Mouse (Mus musculus): ENCODE measurements around the gene Rpl24.

Rpl24 gene

DNA sequence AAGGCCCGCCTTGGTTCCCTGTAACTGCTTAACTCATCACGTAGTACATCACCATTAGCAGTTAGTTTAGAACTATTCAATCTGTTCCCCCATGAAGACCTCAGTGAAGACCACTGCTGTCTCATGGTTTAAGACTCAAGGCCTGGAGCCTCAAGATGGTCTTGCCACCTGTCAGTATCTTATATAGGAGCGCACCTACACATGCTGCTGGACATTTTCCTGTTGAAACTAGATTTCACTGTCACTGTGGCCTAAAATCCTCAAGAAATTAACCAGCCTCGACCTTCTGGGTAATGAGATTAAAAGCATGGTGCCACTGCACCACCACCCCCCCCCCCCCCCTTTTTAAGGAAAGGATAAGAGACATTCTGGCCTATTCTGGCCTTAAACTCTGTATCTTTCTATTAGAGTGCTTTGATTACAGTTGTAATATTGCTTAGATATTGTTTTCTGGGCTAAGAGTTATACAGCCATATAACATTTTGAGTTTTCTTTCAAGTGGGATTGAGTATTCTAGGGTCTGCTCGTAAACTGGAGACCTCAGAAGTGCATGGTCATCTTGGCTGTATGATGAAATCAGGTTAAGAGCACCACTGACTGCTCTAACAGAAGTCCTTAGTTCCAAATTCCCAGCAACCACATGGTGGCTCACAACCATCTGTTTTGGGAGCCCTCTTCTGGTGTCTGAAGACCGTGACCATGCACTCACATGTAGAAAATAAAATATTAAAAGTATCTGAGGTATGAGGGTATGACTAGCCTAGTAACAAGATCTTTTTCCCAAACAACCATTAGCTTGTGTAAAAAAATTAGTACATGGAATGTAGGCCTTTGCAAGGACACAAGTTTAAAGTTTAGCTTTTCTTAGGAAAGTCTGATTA, 5.9 kb downstream of the Rpl24 start:
- no peak for DNase-seq (ENCODE audit: low read depth, low spot score)

DNA sequence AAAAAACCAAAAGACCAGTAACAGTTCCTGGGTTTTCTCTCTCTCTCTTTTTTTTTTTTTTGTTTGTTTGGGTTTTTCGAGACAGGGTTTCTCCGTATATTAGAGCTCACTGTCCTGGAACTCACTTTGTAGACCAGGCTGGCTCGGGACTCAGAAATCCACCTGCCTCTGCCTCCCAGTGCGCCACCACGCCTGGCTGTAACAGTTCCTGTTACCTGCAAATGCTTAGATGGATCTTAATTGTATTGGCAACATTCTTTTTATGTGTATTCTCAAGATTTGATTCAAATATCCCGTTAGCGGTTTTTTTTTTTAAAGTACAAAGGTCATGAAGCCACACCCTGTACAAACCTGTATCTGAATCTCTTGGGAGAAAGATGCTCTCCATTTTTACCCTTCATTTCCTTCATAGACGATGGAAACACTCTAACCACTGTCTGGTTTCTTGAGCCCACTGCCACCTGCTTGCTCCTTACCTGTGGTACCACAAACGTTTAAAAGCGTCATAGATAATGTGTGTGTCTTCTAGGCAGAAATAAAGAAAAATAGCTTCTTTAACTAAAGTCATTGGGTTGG, 6.6 kb downstream of the Rpl24 start:
- DNase-seq (ENCODE audit: low read depth, low spot score): no peak

DNA sequence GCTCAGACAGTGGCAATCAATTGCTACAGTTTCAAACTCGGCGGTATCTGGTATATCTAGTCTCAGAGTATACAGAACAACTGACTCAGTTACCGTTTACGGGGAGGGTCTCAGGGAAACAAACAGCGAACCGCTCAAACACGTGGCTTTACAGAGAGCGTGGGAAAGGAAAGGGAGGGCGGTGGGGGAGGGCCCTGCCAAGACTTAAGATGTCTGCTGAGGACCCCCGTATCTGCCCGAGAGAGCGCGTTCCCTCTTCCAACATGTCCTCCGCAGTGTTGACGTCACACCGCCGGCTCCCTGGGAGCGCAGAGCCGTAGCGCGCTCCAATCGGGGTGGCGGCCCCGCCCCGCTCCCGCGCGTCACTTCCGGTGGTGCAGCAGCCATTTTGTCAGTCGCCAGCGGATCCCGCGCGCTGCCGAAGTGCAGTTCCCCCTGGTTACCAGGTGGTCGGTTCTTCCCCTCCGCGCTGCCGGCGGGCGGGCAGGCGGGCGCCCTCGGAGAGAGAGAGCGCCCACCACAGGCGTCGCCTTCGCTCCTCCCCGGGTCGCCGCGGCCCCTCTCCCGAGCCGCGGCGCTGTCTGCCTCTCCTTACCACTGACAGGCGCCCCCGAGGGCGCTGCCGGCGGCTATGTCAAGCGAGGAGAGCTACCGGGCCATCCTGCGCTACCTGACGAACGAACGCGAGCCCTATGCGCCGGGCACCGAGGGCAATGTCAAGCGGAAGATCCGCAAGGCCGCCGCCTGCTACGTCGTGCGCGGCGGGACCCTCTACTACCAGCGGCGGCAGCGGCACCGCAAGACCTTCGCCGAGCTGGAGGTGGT, 7.6 kb downstream of the Rpl24 start, which contains the start of gene Zbtb11:
Gene Zbtb11, plus strand, starts transcription at position 453 of the 825 bp plus-strand sequence.
- DNase-seq (ENCODE audit: low read depth, low spot score): peak; percentile 94

DNA sequence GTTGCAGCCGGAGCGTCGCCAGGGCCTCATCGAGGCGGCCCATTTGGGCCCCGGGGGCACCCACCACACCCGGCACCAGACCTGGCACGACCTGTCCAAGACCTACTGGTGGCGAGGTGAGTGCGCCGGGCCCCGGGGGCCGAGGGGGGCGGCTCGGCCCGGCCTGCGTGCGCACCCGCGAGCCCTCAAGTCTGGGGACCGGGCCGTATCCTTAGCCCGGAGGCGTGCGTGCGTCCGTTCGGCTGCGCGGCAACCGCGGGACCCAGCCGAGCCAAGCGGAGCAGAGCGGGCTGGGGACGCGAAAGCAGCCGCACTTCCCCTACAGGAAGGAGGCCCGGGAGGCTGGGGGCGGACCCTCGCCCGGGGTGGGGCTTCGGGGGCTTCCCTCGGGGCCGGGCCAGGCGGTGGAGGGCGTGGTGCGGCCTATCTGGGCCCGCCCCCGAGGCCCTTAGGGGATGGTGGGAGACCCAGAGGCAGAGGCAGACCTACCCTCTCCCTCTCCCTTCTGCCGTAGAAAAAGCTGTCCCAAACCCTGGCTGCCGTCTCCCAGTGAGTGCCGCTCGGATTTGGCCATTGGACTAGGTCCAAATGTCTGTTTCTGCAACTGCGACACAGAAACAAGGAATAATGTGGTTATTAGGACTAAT, 8.3 kb downstream of the Rpl24 start:
- DNase-seq (ENCODE audit: low read depth, low spot score): peak; percentile 61

DNA sequence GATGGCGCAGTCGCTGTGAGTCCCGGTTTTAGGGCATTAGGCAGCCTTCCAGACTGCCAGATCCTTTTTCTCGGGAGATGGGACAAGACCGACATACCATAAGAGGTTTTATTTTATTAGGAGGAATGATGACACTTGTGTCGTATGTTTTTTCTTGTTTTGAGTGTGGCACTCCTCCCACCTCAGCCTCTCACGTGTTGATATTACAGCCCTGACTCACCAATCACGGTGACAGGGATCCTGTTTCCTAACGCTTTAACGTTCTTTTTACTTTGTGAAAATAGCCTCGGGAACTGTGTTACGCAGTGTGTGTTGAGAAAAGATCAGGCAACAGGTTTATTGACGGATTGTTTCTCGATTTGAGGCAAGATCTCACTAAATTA, 8.8 kb downstream of the Rpl24 start:
- no peak for DNase-seq (ENCODE audit: low read depth, low spot score)

DNA sequence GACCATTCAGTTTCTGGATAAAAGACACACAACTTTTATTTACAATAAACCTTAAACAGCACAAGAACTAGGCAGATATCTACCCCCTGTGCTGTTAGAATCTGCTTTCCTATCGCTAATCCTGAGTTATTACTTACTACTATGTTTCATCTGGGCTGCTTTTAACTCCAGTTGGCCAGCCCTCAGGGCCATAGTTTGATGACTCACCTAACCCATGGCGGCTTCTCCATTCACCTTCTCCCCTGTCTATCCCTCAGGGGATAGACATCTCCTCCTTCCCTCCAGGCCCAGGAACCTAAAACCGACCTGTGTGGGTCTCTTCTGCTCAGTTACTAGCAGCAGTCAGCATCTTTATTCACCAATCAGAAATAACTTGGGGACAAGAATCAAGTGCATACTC, 19.9 kb downstream of the Rpl24 start:
- no peak for DNase-seq (ENCODE audit: low read depth, low spot score)

DNA sequence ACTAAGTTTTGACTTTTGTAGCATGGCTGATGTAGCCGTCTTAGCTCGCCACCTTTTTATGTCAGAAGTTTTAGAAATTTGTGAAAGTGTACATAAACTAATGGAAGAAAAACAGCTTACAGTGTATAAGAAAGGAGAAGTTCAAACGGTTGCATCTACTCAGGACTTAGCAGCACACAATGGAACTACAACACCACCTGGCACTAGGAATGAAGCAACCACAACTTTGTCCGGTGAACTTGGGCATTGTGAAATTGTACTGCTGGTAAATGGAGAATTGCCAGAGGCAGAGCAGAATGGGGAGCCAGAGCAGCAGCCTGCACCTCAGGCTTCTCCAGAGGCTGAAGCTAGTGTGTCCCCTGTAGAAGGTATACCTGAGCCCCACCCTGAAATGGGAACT, 24.2 kb downstream of the Rpl24 start:
- DNase-seq (ENCODE audit: low read depth, low spot score): no peak

DNA sequence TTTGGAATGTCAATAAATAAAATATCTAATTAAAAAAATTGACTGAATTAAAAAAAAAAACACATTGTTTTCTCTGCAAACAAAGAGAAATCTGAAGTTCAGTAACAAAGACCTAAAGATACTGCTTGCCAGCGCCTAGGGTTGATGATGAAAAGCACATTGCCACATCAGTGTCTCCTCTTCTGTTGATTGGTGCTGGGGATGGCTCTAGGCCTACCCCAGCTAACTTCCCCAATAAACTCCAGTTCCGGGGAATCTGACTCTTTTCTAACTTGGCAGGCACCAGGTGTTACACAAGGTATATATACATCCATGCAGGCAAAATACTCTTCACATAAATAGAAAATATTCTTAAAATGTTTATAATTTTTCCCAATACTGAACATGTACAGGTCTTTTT, 28.2 kb downstream of the Rpl24 start:
- no peak for DNase-seq (ENCODE audit: low read depth, low spot score)

DNA sequence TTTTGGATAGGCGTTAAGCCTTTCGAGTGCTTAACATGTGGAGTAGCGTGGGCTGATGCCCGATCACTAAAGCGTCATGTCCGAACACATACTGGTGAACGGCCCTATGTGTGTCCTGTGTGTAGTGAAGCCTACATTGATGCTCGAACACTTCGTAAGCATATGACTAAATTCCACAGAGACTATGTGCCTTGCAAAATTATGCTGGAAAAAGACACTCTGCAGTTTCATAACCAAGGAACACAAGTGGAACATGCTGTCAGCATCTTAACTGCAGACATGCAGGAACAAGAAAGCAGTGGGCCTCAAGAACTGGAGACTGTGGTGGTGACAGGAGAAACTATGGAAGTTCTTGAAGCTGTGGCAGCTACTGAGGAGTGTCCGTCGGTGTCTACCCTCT, 40.7 kb downstream of the Rpl24 start:
- DNase-seq (ENCODE audit: low read depth, low spot score): no peak

DNA sequence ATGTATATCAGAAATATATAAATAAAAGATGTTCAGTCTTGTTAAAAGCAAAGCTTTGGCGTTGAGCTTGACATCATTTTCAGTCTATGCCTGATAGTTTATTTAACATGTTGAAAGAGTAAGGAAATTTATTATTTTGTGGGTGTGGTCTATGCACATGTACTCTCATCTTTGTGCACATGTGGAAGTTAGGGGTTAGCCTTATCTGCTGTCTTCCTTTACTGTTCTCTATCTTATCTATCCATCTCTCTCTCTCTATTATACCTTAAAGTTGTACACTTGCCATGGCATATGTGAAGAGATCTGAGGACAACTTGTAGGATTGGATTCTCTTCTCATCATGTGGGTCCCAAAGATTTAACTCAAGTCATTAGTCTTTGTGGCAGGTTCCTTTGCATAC, 42.8 kb downstream of the Rpl24 start:
- no peak for DNase-seq (ENCODE audit: low read depth, low spot score)

DNA sequence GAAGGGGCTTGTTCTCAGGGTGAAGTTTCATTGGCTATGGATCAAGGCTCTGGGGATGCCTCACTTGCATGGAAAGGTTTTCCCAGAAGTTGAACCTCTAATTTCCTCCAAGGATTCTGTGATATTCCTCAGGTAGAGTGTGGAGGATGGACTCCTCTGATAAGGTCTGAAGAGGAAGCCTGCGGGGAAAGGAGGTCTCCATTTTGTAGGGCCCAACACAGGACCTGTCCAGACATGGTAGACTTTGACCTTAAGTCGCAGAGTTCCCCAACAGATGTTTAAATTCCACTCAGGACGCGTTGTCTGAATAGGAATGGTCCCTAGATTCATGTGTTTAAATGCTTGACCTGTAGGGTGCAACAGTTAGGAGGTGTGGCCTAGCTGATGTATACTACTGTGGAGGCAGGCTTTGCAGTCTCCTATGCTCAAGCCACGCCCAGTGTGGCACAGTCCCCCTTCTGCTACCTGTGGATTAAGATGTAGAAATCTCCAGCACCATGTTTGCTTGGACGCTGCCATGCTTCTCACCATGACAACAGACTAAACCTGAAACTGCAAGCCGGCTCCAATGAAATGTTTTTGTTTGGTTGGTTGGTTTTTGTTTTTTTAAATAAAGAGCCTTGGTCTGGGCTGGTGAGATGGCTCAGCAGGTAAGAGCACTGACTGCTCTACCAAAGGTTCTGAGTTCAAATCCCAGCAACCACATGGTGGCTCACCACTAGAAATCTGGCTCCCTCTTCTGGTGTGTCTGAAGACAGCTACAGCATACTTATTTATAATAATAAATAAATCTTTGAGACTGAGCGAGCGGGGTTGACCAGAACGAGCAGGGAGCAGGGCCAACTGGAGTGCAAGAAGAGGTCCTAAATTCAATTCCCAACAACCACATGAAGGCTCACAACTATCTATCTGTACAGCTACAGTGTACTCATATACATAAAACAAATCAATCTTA, 47.0 kb downstream of the Rpl24 start:
- DNase-seq (ENCODE audit: low read depth, low spot score): peak; percentile 24

DNA sequence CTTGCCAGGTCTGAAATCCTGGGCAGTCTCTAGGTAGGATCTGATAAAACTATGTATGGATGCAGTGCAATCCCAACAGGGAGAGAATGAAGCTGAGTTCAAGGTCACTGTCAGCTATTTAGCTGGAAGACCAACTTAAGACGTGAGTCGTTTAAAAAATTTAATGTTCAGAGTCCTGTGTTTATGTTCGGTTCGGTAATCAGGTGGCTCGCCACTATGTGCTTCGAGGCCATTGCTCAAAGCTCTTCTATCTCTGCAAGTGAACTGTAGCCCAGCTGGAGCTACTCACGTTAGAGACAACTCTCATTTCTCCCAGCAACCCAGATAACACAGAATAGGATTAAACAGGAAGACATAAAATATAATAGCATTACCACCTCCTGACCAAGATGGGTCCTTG, 48.0 kb downstream of the Rpl24 start:
- no peak for DNase-seq (ENCODE audit: low read depth, low spot score)

DNA sequence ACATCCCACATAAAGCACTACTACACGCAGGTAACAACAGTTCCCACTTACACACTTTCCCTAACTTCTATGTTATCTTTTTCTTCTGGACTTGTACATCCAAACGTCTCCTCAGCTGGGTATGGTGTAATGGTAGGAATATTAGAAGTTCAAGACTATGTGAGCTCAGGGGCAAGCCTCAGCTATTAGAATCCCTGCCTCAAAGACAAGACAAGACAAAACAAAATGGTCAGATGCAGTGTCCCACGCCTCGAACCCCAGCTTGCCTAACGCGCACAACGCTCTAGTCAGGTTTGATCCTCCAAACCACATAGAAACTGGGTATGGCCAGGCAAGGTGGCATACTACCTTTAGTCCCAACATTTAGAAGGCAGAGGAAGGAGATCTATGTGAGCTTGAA, 53.6 kb downstream of the Rpl24 start:
- DNase-seq (ENCODE audit: low read depth, low spot score): no peak

All from WW6 (cell line).